In the genomic region with DNA sequence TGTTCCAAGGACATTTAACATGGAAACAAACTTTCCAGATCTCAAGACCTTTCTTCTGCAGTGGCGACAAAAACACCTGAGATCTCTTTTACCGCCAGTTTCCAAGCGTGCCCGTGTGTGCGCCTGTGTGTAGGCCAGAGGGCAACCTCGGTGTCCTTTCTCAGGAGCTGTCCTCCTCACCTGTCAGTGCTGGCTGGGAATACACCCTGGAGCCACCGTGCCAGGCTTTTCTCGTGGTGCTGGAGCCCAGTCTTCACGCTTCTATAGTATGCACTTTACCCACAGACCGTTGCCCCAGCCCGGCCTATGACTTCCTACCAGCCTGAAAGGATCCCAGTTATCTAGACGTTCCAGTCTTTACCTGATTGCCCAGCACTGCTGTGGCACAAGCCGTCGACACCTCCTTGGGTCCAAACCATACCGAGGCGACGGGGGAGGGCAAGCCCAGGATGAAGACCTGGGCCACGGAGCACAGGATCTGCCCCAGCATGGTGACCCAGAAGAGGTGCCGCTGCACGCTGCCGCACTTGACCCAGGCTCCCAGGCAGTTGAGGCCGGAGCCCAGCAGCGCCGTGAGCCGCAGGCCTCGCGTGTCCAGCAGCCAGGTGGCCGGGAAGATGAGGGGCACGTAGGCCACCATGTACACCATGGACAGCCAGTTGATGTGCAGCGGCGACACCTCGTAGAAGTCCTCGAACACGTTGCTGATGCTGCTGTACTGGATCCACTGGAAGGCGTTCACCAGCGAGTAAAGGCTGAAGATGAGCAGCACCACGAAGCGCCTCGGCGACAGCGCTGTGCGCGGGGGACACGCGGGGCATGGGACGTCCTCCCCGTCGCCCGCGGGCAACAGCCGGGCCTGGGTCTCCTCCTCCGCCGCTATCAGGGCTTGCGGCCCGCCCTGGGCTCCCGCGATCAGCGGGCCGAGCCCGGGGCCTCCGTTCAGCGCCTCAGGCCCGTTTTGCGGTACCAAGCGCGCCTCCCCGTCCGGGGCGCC, we compare ENCODE assay signal across 8 mouse cellular contexts. TPM values are rescaled to one million over a fixed set of nuclear protein-coding genes. Genes with fewer than 3 reads are reported as not detected.
DNase-seq lines count a peak whose midpoint lies in the region; ATAC-seq lines count a peak whose summit lies in the region.

No protein-coding gene starts in this region.

- H3K36me3 ChIP-seq in forebrain, embryonic 15.5 days: peaks cover 3% of the 10 kb centered on the region; the same call in 1 of the 2 replicates
- no peaks in the 10 kb centered on the region for H3K36me3 ChIP-seq in hindbrain, embryonic 16.5 days (ENCODE audit: control insufficient read depth, insufficient read depth, low read length)
- peaks cover 13% of the 10 kb centered on the region for H3K36me3 ChIP-seq in limb, embryonic 10.5 days
- peaks cover 14% of the 10 kb centered on the region for H3K36me3 ChIP-seq in midbrain, embryonic 10.5 days

- peak overlapping the region; percentile 97 for H3K4me2 ChIP-seq in forebrain, embryonic 15.5 days (replicated peaks)
- peak overlapping the region; percentile 82 for H3K4me2 ChIP-seq in hindbrain, embryonic 16.5 days (ENCODE audit: low read length)

- H3K27ac ChIP-seq in brown adipose tissue, adult 24 weeks (replicated peaks; ENCODE audit: low read depth, low read length): no peak overlapping the region
- peak overlapping the region; percentile 89 for H3K27ac ChIP-seq in forebrain, embryonic 15.5 days (replicated peaks)
- peak overlapping the region; percentile 86 for H3K27ac ChIP-seq in hindbrain, embryonic 16.5 days (ENCODE audit: low read depth, low read length)
- H3K27ac ChIP-seq in limb, embryonic 10.5 days: peak overlapping the region; percentile 92
- H3K27ac ChIP-seq in midbrain, embryonic 10.5 days (replicated peaks): peak overlapping the region; percentile 93

- H3K9me3 ChIP-seq in forebrain, embryonic 15.5 days: no peaks in the 10 kb centered on the region
- H3K9me3 ChIP-seq in hindbrain, embryonic 16.5 days (ENCODE audit: control insufficient read depth, low read length): no peaks in the 10 kb centered on the region
- no peaks in the 10 kb centered on the region for H3K9me3 ChIP-seq in limb, embryonic 10.5 days (replicated peaks)
- no peaks in the 10 kb centered on the region for H3K9me3 ChIP-seq in midbrain, embryonic 10.5 days (replicated peaks)

- peak overlapping the region; percentile 65 for H3K4me3 ChIP-seq in brown adipose tissue, adult 24 weeks (ENCODE audit: insufficient read depth, low read depth, low read length)
- H3K4me3 ChIP-seq in forebrain, embryonic 15.5 days: peak overlapping the region; percentile 87
- H3K4me3 ChIP-seq in hindbrain, embryonic 16.5 days (ENCODE audit: low read length): peak overlapping the region; percentile 61
- H3K4me3 ChIP-seq in limb, embryonic 10.5 days: peak overlapping the region; percentile 89
- H3K4me3 ChIP-seq in midbrain, embryonic 10.5 days: peak overlapping the region; percentile 87

- DNase-seq in retina, embryonic 14.5 days (ENCODE audit: low spot score): peak; percentile 52
- DNase-seq in retina, postnatal 1 day: no peak
- DNase-seq in limb, embryonic 10.5 days (ENCODE audit: low spot score): no peak
- DNase-seq in midbrain, embryonic 10.5 days (ENCODE audit: low spot score): no peak
- DNase-seq in Muller cell, postnatal 12 days (ENCODE audit: inconsistent ontology term): no peak

- H3K4me1 ChIP-seq in brown adipose tissue, adult 24 weeks (ENCODE audit: control insufficient read depth, insufficient read depth, insufficient read length, low read length): 0 out of 2 replicates have a peak, but pooled peaks cover 3% of the 10 kb centered on the region
- H3K4me1 ChIP-seq in forebrain, embryonic 15.5 days: peaks cover 31% of the 10 kb centered on the region
- peaks cover 3% of the 10 kb centered on the region; the same call in 1 of the 2 replicates for H3K4me1 ChIP-seq in hindbrain, embryonic 16.5 days (ENCODE audit: control insufficient read depth, insufficient read depth, low read depth, low read length)
- peaks cover 25% of the 10 kb centered on the region for H3K4me1 ChIP-seq in limb, embryonic 10.5 days
- H3K4me1 ChIP-seq in midbrain, embryonic 10.5 days: peaks cover 26% of the 10 kb centered on the region

- ATAC-seq in forebrain, embryonic 15.5 days (replicated peaks): peak; percentile 63
- peak; percentile 69 for ATAC-seq in hindbrain, embryonic 16.5 days

- 1% methylated on average over 69 of the region's 69 CpGs for WGBS in forebrain, embryonic 15.5 days
- 1% methylated on average over 60 of the region's 69 CpGs for WGBS in hindbrain, embryonic 16.5 days
- 3% methylated on average over 69 of the region's 69 CpGs for WGBS in limb, embryonic 10.5 days
- WGBS in midbrain, embryonic 10.5 days: 2% methylated on average over 69 of the region's 69 CpGs

- H3K9ac ChIP-seq in forebrain, embryonic 15.5 days (replicated peaks): peak overlapping the region; percentile 83
- H3K9ac ChIP-seq in hindbrain, embryonic 16.5 days (ENCODE audit: low read depth, low read length): peak overlapping the region; percentile 72

- no peaks in the 10 kb centered on the region for H3K27me3 ChIP-seq in forebrain, embryonic 15.5 days
- no peaks in the 10 kb centered on the region for H3K27me3 ChIP-seq in hindbrain, embryonic 16.5 days (replicated peaks; ENCODE audit: control insufficient read depth, insufficient read depth, low read length)
- H3K27me3 ChIP-seq in limb, embryonic 10.5 days (ENCODE audit: low read depth, poor library complexity, severe bottlenecking): no peaks in the 10 kb centered on the region
- no peaks in the 10 kb centered on the region for H3K27me3 ChIP-seq in midbrain, embryonic 10.5 days (ENCODE audit: low read depth, poor library complexity, severe bottlenecking)

RNA-seq across cellular contexts. Expression of gene Flvcr1, which starts 0.6 kb away (rescaled TPM):
- polyA plus RNA-seq in brown adipose tissue, adult 24 weeks (2012; ENCODE audit: insufficient read depth, insufficient read length, missing spikeins): 4.1 and 4.6 TPM in 2 replicates
- 6.9 and 8.1 TPM in 2 replicates for polyA plus RNA-seq in forebrain, embryonic 15.5 days (2015; fragmentation: Nextera tagmentation; extraction: Ambion mirVana)
- polyA plus RNA-seq in hindbrain, embryonic 16.5 days (2015; fragmentation: Nextera tagmentation; extraction: Ambion mirVana): 8.5 and 8.6 TPM in 2 replicates
- polyA plus RNA-seq in limb, embryonic 10.5 days (2016; fragmentation: Nextera tagmentation; extraction: Ambion mirVana): 6.9 and 8.7 TPM in 2 replicates
- polyA plus RNA-seq in midbrain, embryonic 10.5 days (2016; fragmentation: Nextera tagmentation; extraction: Ambion mirVana): 8.3 and 8.6 TPM in 2 replicates

RNA-seq across cellular contexts. Expression of gene Spata45, which starts 11.1 kb away (rescaled TPM):
- not detected in 2 replicates for polyA plus RNA-seq in brown adipose tissue, adult 24 weeks (2012; ENCODE audit: insufficient read depth, insufficient read length, missing spikeins)
- not detected in 2 replicates for polyA plus RNA-seq in forebrain, embryonic 15.5 days (2015; fragmentation: Nextera tagmentation; extraction: Ambion mirVana)
- not detected in 2 replicates for polyA plus RNA-seq in hindbrain, embryonic 16.5 days (2015; fragmentation: Nextera tagmentation; extraction: Ambion mirVana)
- polyA plus RNA-seq in limb, embryonic 10.5 days (2016; fragmentation: Nextera tagmentation; extraction: Ambion mirVana): not detected in 2 replicates
- not detected in 2 replicates for polyA plus RNA-seq in midbrain, embryonic 10.5 days (2016; fragmentation: Nextera tagmentation; extraction: Ambion mirVana)

RNA-seq across cellular contexts. Expression of gene Tatdn3, which starts 37.4 kb away (rescaled TPM):
- 18.4 and 34.6 TPM in 2 replicates for polyA plus RNA-seq in brown adipose tissue, adult 24 weeks (2012; ENCODE audit: insufficient read depth, insufficient read length, missing spikeins)
- polyA plus RNA-seq in forebrain, embryonic 15.5 days (2015; fragmentation: Nextera tagmentation; extraction: Ambion mirVana): 10.3 and 12.6 TPM in 2 replicates
- polyA plus RNA-seq in hindbrain, embryonic 16.5 days (2015; fragmentation: Nextera tagmentation; extraction: Ambion mirVana): 16.2 and 16.9 TPM in 2 replicates
- 10.4 and 12.5 TPM in 2 replicates for polyA plus RNA-seq in limb, embryonic 10.5 days (2016; fragmentation: Nextera tagmentation; extraction: Ambion mirVana)
- 10.4 and 11.1 TPM in 2 replicates for polyA plus RNA-seq in midbrain, embryonic 10.5 days (2016; fragmentation: Nextera tagmentation; extraction: Ambion mirVana)

RNA-seq across cellular contexts. Expression of gene Nsl1, which starts 37.5 kb away (rescaled TPM):
- 0.28 and 0.79 TPM in 2 replicates for polyA plus RNA-seq in brown adipose tissue, adult 24 weeks (2012; ENCODE audit: insufficient read depth, insufficient read length, missing spikeins)
- 9.7 and 10.5 TPM in 2 replicates for polyA plus RNA-seq in forebrain, embryonic 15.5 days (2015; fragmentation: Nextera tagmentation; extraction: Ambion mirVana)
- polyA plus RNA-seq in hindbrain, embryonic 16.5 days (2015; fragmentation: Nextera tagmentation; extraction: Ambion mirVana): 3.6 and 3.9 TPM in 2 replicates
- polyA plus RNA-seq in limb, embryonic 10.5 days (2016; fragmentation: Nextera tagmentation; extraction: Ambion mirVana): 36.3 and 37.5 TPM in 2 replicates
- polyA plus RNA-seq in midbrain, embryonic 10.5 days (2016; fragmentation: Nextera tagmentation; extraction: Ambion mirVana): 34.9 and 35.9 TPM in 2 replicates

RNA-seq across cellular contexts. Expression of gene Vash2, which starts 46.2 kb away (rescaled TPM):
- polyA plus RNA-seq in brown adipose tissue, adult 24 weeks (2012; ENCODE audit: insufficient read depth, insufficient read length, missing spikeins): not detected in 2 replicates
- 84.1 and 88.7 TPM in 2 replicates for polyA plus RNA-seq in forebrain, embryonic 15.5 days (2015; fragmentation: Nextera tagmentation; extraction: Ambion mirVana)
- 76.5 and 84.2 TPM in 2 replicates for polyA plus RNA-seq in hindbrain, embryonic 16.5 days (2015; fragmentation: Nextera tagmentation; extraction: Ambion mirVana)
- polyA plus RNA-seq in limb, embryonic 10.5 days (2016; fragmentation: Nextera tagmentation; extraction: Ambion mirVana): 56.3 and 64.0 TPM in 2 replicates
- 33.1 and 44.4 TPM in 2 replicates for polyA plus RNA-seq in midbrain, embryonic 10.5 days (2016; fragmentation: Nextera tagmentation; extraction: Ambion mirVana)
